ENCODE assay signal across 31 mouse cellular contexts in the genomic region with DNA sequence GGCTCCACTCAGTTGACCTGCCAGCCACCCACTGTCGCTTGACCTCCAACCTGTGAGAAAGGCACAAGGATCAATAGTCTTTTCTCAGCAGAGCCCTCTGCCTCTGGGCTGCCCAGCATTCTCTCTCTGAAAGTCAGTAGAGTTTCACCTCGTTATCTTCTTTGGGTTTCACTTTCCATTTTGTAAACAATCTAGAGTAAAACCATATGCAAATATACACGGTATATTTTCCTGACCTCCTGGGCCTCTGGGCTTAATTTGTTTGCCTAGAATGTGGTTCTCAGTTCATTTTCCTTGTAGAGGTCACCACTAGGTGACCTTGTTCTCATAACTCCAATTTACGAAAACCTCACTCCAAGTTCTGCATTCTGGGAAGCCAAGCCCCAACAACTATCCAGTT. TPM values are rescaled to one million over a fixed set of nuclear protein-coding genes. Genes with fewer than 3 reads are reported as not detected.
DNase-seq lines count a peak whose midpoint lies in the region; ATAC-seq and TF ChIP-seq lines count a peak whose summit lies in the region.
"Had no signal": no experiment of that assay in that cellular context is flagged by ENCODE, and none has a peak within 500 bp of the region (broad histone marks: within the 10 kb centered on the region; RNA-seq: fewer than 3 reads in every experiment).

No protein-coding gene starts in this region.

- DNase-seq in lung, postnatal 0 days (ENCODE audit: low spot score) = peak; percentile 23
- DNase-seq in lung, postnatal 36 days = no peak
- DNase-seq in CH12.LX (ENCODE audit: extremely low read depth) = peak; percentile 41
- no peak for DNase-seq in stomach, postnatal 0 days (ENCODE audit: low spot score)
- DNase-seq in forebrain, embryonic 11.5 days (ENCODE audit: low spot score) = no peak
- no peak for DNase-seq in forebrain, embryonic 10.5 days (ENCODE audit: extremely low spot score, low spot score)
- DNase-seq: adrenal gland, postnatal 10 days; cerebellum, adult 18-20 months; cerebellum, postnatal 14 days; gastrocnemius, postnatal 25 days; heart, adult 18-20 months; kidney, adult 2 months; kidney, postnatal 14 days; lung, adult 18-20 months; lung, postnatal 14 days; right cerebral cortex, postnatal 4 days; thymus, postnatal 4 days had no signal

- no peaks in the 10 kb centered on the region for H3K9me3 ChIP-seq in lung, postnatal 0 days (ENCODE audit: low read length)
- H3K9me3 ChIP-seq in CH12.LX (replicated peaks; ENCODE audit: low read length) = no peaks in the 10 kb centered on the region
- H3K9me3 ChIP-seq in megakaryocyte, embryonic 14.5 days = no peaks in the 10 kb centered on the region
- no peaks in the 10 kb centered on the region for H3K9me3 ChIP-seq in stomach, postnatal 0 days (ENCODE audit: control insufficient read depth, low read length)
- no peaks in the 10 kb centered on the region for H3K9me3 ChIP-seq in forebrain, embryonic 11.5 days (ENCODE audit: control insufficient read depth, low read length)
- H3K9me3 ChIP-seq in forebrain, embryonic 10.5 days = no peaks in the 10 kb centered on the region
- H3K9me3 ChIP-seq: embryonic facial prominence, embryonic 13.5 days; forebrain, embryonic 15.5 days; hindbrain, embryonic 13.5 days; midbrain, embryonic 15.5 days; neural tube, embryonic 13.5 days had no signal

- TF ChIP-seq POLR2A in CH12.LX (IDR thresholded peaks at IDR 0.05; ENCODE audit: low read depth, low read length) = no peak

- TF ChIP-seq EP300 in lung, postnatal 0 days (IDR thresholded peaks at IDR 0.05) = no peak
- TF ChIP-seq EP300 in CH12.LX (IDR thresholded peaks at IDR 0.05; ENCODE audit: low read length) = peak; percentile 71
- TF ChIP-seq EP300 in stomach, postnatal 0 days (optimal IDR thresholded peaks at IDR 0.05) = no peak

- H3K36me3 ChIP-seq in lung, postnatal 0 days (ENCODE audit: insufficient read depth, low read length) = no peaks in the 10 kb centered on the region
- H3K36me3 ChIP-seq in CH12.LX (replicated peaks in 1 of 2; ENCODE audit: control insufficient read depth in 1 of 2, insufficient read depth in 1 of 2, low read length in 1 of 2) = no peaks in the 10 kb centered on the region
- no peaks in the 10 kb centered on the region for H3K36me3 ChIP-seq in megakaryocyte, embryonic 14.5 days (replicated peaks; ENCODE audit: low read length)
- no peaks in the 10 kb centered on the region for H3K36me3 ChIP-seq in stomach, postnatal 0 days (ENCODE audit: control insufficient read depth, insufficient read depth, low read length)
- no peaks in the 10 kb centered on the region for H3K36me3 ChIP-seq in forebrain, embryonic 11.5 days (ENCODE audit: control insufficient read depth, insufficient read depth, low read length)
- H3K36me3 ChIP-seq in forebrain, embryonic 10.5 days (replicated peaks) = no peaks in the 10 kb centered on the region
- H3K36me3 ChIP-seq: embryonic facial prominence, embryonic 13.5 days; forebrain, embryonic 15.5 days; hindbrain, embryonic 13.5 days; midbrain, embryonic 15.5 days; neural tube, embryonic 13.5 days had no signal

- in situ Hi-C loops in CH12.LX (cut with MboI; ENCODE audit: low pct_ligation_motif_present, low pct_unique_long_range_greater_than_20kb, low sequenced_read_pairs) = no loop called here

- no peak for ATAC-seq in lung, postnatal 0 days
- ATAC-seq in stomach, postnatal 0 days (ENCODE audit: low FRiP score, low TSS enrichment) = peak; percentile 27; the same call in 1 of the 2 replicates
- no peak for ATAC-seq in forebrain, embryonic 11.5 days (replicated peaks; ENCODE audit: low FRiP score)
- ATAC-seq: forebrain, embryonic 15.5 days; midbrain, embryonic 15.5 days had no signal

- 40% methylated on average over 4 of the region's 4 CpGs for WGBS in lung, postnatal 0 days
- WGBS in stomach, postnatal 0 days = 35% methylated on average over 4 of the region's 4 CpGs
- 67% methylated on average over 4 of the region's 4 CpGs for WGBS in forebrain, embryonic 11.5 days
- 69% methylated on average over 4 of the region's 4 CpGs for WGBS in forebrain, embryonic 10.5 days

- no peak overlapping the region for H3K4me2 ChIP-seq in lung, postnatal 0 days (replicated peaks; ENCODE audit: low read depth, low read length)
- H3K4me2 ChIP-seq in CH12.LX (ENCODE audit: insufficient read depth, low read depth, poor library complexity, severe bottlenecking) = peak overlapping the region; percentile 54
- H3K4me2 ChIP-seq in stomach, postnatal 0 days (replicated peaks; ENCODE audit: low read depth) = no peak overlapping the region
- no peak overlapping the region for H3K4me2 ChIP-seq in forebrain, embryonic 11.5 days (ENCODE audit: low read depth, low read length, severe bottlenecking)
- H3K4me2 ChIP-seq: embryonic facial prominence, embryonic 13.5 days; forebrain, embryonic 15.5 days; hindbrain, embryonic 13.5 days; midbrain, embryonic 15.5 days; neural tube, embryonic 13.5 days had no signal

- H3K9ac ChIP-seq in lung, postnatal 0 days (replicated peaks; ENCODE audit: low read depth) = no peak overlapping the region
- H3K9ac ChIP-seq in CH12.LX (ENCODE audit: insufficient read depth, low read depth) = no peak overlapping the region
- H3K9ac ChIP-seq in stomach, postnatal 0 days (ENCODE audit: low read length) = no peak overlapping the region
- no peak overlapping the region for H3K9ac ChIP-seq in forebrain, embryonic 11.5 days (ENCODE audit: low read length)
- H3K9ac ChIP-seq: embryonic facial prominence, embryonic 13.5 days; forebrain, embryonic 15.5 days; hindbrain, embryonic 13.5 days; midbrain, embryonic 15.5 days; neural tube, embryonic 13.5 days had no signal

- TF ChIP-seq CTCF in lung, postnatal 0 days (IDR thresholded peaks at IDR 0.05) = no peak
- peak in 1 of 2 experiments; percentile 11; a peak in 1 of 4 replicates for TF ChIP-seq CTCF in CH12.LX (conservative IDR thresholded peaks at IDR 0.05 in 1 of 2, IDR thresholded peaks at IDR 0.05 in 1 of 2; ENCODE audit: low read depth in 2 of 2, low read length in 2 of 2)
- no peak for TF ChIP-seq CTCF in stomach, postnatal 0 days (IDR thresholded peaks at IDR 0.05; ENCODE audit: low read depth)

- H3K27me3 ChIP-seq in lung, postnatal 0 days (replicated peaks; ENCODE audit: insufficient read depth, low read length) = no peaks in the 10 kb centered on the region
- H3K27me3 ChIP-seq in CH12.LX (replicated peaks) = peaks cover 57% of the 10 kb centered on the region
- peaks cover 10% of the 10 kb centered on the region for H3K27me3 ChIP-seq in megakaryocyte, embryonic 14.5 days (replicated peaks)
- H3K27me3 ChIP-seq in stomach, postnatal 0 days (ENCODE audit: control insufficient read depth, insufficient read depth, low read length) = no peaks in the 10 kb centered on the region
- H3K27me3 ChIP-seq in forebrain, embryonic 11.5 days (ENCODE audit: control insufficient read depth, insufficient read depth, low read length) = no peaks in the 10 kb centered on the region
- no peaks in the 10 kb centered on the region for H3K27me3 ChIP-seq in forebrain, embryonic 10.5 days (ENCODE audit: poor library complexity, severe bottlenecking)
- H3K27me3 ChIP-seq: embryonic facial prominence, embryonic 13.5 days; forebrain, embryonic 15.5 days; hindbrain, embryonic 13.5 days; midbrain, embryonic 15.5 days; neural tube, embryonic 13.5 days; Patski had no signal

- H3K4me3 ChIP-seq in lung, postnatal 0 days (ENCODE audit: low read depth, low read length) = no peak overlapping the region
- H3K4me3 ChIP-seq in CH12.LX (replicated peaks in 1 of 3; ENCODE audit: low read depth in 2 of 3, low read length in 2 of 3, poor library complexity in 1 of 3) = no peak overlapping the region
- peak overlapping the region; percentile 42 for H3K4me3 ChIP-seq in megakaryocyte, embryonic 14.5 days (replicated peaks)
- no peak overlapping the region for H3K4me3 ChIP-seq in stomach, postnatal 0 days (ENCODE audit: low read depth, low read length)
- no peak overlapping the region for H3K4me3 ChIP-seq in forebrain, embryonic 11.5 days (ENCODE audit: low read depth, low read length)
- no peak overlapping the region for H3K4me3 ChIP-seq in forebrain, embryonic 10.5 days
- H3K4me3 ChIP-seq: embryonic facial prominence, embryonic 13.5 days; erythroblast, embryonic 14.5 days; forebrain, embryonic 15.5 days; hindbrain, embryonic 13.5 days; midbrain, embryonic 15.5 days; myocyte; neural tube, embryonic 13.5 days had no signal

- dilution Hi-C loops in CH12.LX (cut with MboI; ENCODE audit: extremely low pct_ligation_motif_present, extremely low pct_unique_long_range_greater_than_20kb, low sequenced_read_pairs) = no loop called here

- no peaks in the 10 kb centered on the region for H3K79me2 ChIP-seq in CH12.LX (replicated peaks; ENCODE audit: control insufficient read depth, extremely low read depth, insufficient read depth, poor library complexity, severe bottlenecking)

- TF ChIP-seq RAD21 in CH12.LX (IDR thresholded peaks at IDR 0.05; ENCODE audit: low read depth, low read length) = no peak; the same call in 1 of the 2 replicates

- H3K4me1 ChIP-seq in lung, postnatal 0 days (ENCODE audit: insufficient read depth, low read depth, low read length) = no peaks in the 10 kb centered on the region
- H3K4me1 ChIP-seq in CH12.LX (ENCODE audit: control insufficient read depth in 1 of 2, insufficient read depth in 2 of 2) = peaks cover 17 to 22% of the 10 kb centered on the region in 2 experiments
- no peaks in the 10 kb centered on the region for H3K4me1 ChIP-seq in megakaryocyte, embryonic 14.5 days
- H3K4me1 ChIP-seq in stomach, postnatal 0 days (replicated peaks; ENCODE audit: control insufficient read depth, insufficient read depth) = no peaks in the 10 kb centered on the region
- no peaks in the 10 kb centered on the region for H3K4me1 ChIP-seq in forebrain, embryonic 11.5 days (replicated peaks; ENCODE audit: control insufficient read depth, insufficient read depth, low read length)
- peaks cover 11% of the 10 kb centered on the region; the same call in 1 of the 2 replicates for H3K4me1 ChIP-seq in forebrain, embryonic 10.5 days
- H3K4me1 ChIP-seq: forebrain, embryonic 15.5 days; hindbrain, embryonic 13.5 days; midbrain, embryonic 15.5 days; neural tube, embryonic 13.5 days had no signal

- no peak overlapping the region for H3K27ac ChIP-seq in lung, postnatal 0 days (ENCODE audit: low read length)
- no peak overlapping the region for H3K27ac ChIP-seq in CH12.LX (ENCODE audit: insufficient read depth, low read depth)
- no peak overlapping the region for H3K27ac ChIP-seq in stomach, postnatal 0 days (replicated peaks)
- no peak overlapping the region for H3K27ac ChIP-seq in forebrain, embryonic 11.5 days (ENCODE audit: low read depth, low read length)
- H3K27ac ChIP-seq in forebrain, embryonic 10.5 days = no peak overlapping the region
- H3K27ac ChIP-seq: embryonic facial prominence, embryonic 13.5 days; forebrain, embryonic 15.5 days; hindbrain, embryonic 13.5 days; midbrain, embryonic 15.5 days; neural tube, embryonic 13.5 days had no signal

RNA-seq across cellular contexts. Expression of a gene that starts 26.8 kb away (rescaled TPM):
- 0.08 TPM in 1 of 2 replicates, not detected in the other for polyA plus RNA-seq in lung, postnatal 0 days (2015; fragmentation: Nextera tagmentation; extraction: Ambion mirVana)
- total RNA-seq in CH12.LX (2012; rRNA removed) (not detected in 2 replicates), CH12.LX (2014; rRNA removed) (not detected in 2 replicates)
- polyA plus RNA-seq in CH12.LX (2012; ENCODE audit: insufficient read length, low read depth) = not detected in 2 replicates
- polyA plus RNA-seq in megakaryocyte, embryonic 14.5 days (2012; ENCODE audit: insufficient read depth, low replicate concordance) = not detected in 2 replicates
- 0.05 TPM in 1 of 2 replicates, not detected in the other for polyA plus RNA-seq in stomach, postnatal 0 days (2015; fragmentation: Nextera tagmentation; extraction: Ambion mirVana)
- not detected in 2 replicates for polyA plus RNA-seq in forebrain, embryonic 11.5 days (2014; fragmentation: Nextera tagmentation; extraction: Ambion mirVana)
- not detected in 2 replicates for polyA plus RNA-seq in forebrain, embryonic 10.5 days (2016; fragmentation: Nextera tagmentation; extraction: Ambion mirVana)
- total RNA-seq: heart, postnatal 25 days; liver, adult 2 months had no signal
- polyA plus RNA-seq: C2C12; embryonic facial prominence, embryonic 13.5 days; erythroblast, embryonic 14.5 days; forebrain, embryonic 15.5 days; heart, embryonic 14.5 days; limb, embryonic 11.5 days; midbrain, embryonic 15.5 days; myocyte had no signal

Comparison
In these comparisons a context has a peak if more than half of its experiments do, and no peak if none do; other contexts are left out.
1. DNase-seq: peak in lung, postnatal 0 days (single experiment) and CH12.LX (single experiment); none in lung, postnatal 36 days (single experiment), stomach, postnatal 0 days (single experiment), forebrain, embryonic 11.5 days (single experiment) and forebrain, embryonic 10.5 days (single experiment).